Mouse (Mus musculus): ENCODE data around the gene Gm7347. TPM values are rescaled to one million over a fixed set of nuclear protein-coding genes. Genes with fewer than 3 reads are reported as not detected.
A peak's percentile ranks its signal among the peaks of the same experiment; 100 is the strongest.
"Not testable (repeated sequence)": the region's sequence is repeated elsewhere in the genome, so short reads cannot be mapped to it uniquely, and the experiment has no call there.

The Gm7347 gene
- polyA plus RNA-seq (2015; fragmentation: Nextera tagmentation; extraction: Ambion mirVana): not detected in 2 replicates

GRCm38 (mm10) chr5:26058481-26058880, at the start of gene Gm7347:
TSS of gene Gm7347 (minus strand) at chr5:26058581.
- H3K27ac ChIP-seq; H3K4me2 ChIP-seq; H3K36me3 ChIP-seq; H3K27me3 ChIP-seq; H3K4me1 ChIP-seq (replicated peaks); H3K4me3 ChIP-seq (replicated peaks); H3K9ac ChIP-seq; H3K9me3 ChIP-seq (replicated peaks); ATAC-seq (ENCODE audit: low read depth); DNase-seq: not testable (repeated sequence)
- no CpG with 5 or more reads among the region's 2 CpGs for WGBS (ENCODE audit: insufficient replicate concordance)

- H3K4me3 ChIP-seq (replicated peaks); ATAC-seq (ENCODE audit: low read depth); H3K9me3 ChIP-seq (replicated peaks); H3K9ac ChIP-seq; H3K36me3 ChIP-seq; H3K4me1 ChIP-seq (replicated peaks); DNase-seq; H3K27me3 ChIP-seq; H3K27ac ChIP-seq; H3K4me2 ChIP-seq: not testable (repeated sequence)
- no CpG with 5 or more reads among the region's 3 CpGs for WGBS (ENCODE audit: insufficient replicate concordance)
These were observed 46.9 kb upstream of the Gm7347 start, which contains the start of gene 5031410I06Rik for GRCm38 (mm10) chr5:26105262-26105661. TSS of gene 5031410I06Rik (minus strand) at chr5:26105362.

GRCm38 (mm10) chr5:26089191-26089590, 30.8 kb upstream of the Gm7347 start, which contains the start of gene Gm10471:
TSS of gene Gm10471 (minus strand) at chr5:26089291.
- not testable (repeated sequence) for H3K27ac ChIP-seq; H3K27me3 ChIP-seq; H3K9me3 ChIP-seq (replicated peaks); H3K4me1 ChIP-seq (replicated peaks); H3K4me2 ChIP-seq; H3K9ac ChIP-seq; H3K36me3 ChIP-seq; H3K4me3 ChIP-seq (replicated peaks); ATAC-seq (ENCODE audit: low read depth); DNase-seq
- 27% methylated on average over 1 of the region's 1 CpGs for WGBS (ENCODE audit: insufficient replicate concordance)

GRCm38 (mm10) chr5:26079023-26079422, 20.6 kb upstream of the Gm7347 start:
- not testable (repeated sequence) for H3K36me3 ChIP-seq; H3K9me3 ChIP-seq (replicated peaks); H3K4me3 ChIP-seq (replicated peaks); ATAC-seq (ENCODE audit: low read depth); H3K4me1 ChIP-seq (replicated peaks); DNase-seq; H3K9ac ChIP-seq; H3K27ac ChIP-seq; H3K4me2 ChIP-seq; H3K27me3 ChIP-seq

- Histone ChIP-seq H3K9me3 (replicated peaks) (no peaks in the 10 kb centered on the region), H3K4me3 (replicated peaks) (no peak overlapping the region), H3K9ac (no peak overlapping the region), H3K27me3 (no peaks in the 10 kb centered on the region), H3K27ac (no peak overlapping the region), H3K4me1 (replicated peaks) (no peaks in the 10 kb centered on the region), H3K36me3 (no peaks in the 10 kb centered on the region), H3K4me2 (no peak overlapping the region)
- ATAC-seq (ENCODE audit: low read depth) (no peak), DNase-seq (no peak)
- 68% methylated on average over 24 of the region's 24 CpGs for WGBS (ENCODE audit: insufficient replicate concordance)
These were observed 12.3 kb upstream of the Gm7347 start for GRCm38 (mm10) chr5:26070716-26071115.

GRCm38 (mm10) chr5:26039458-26039857, 18.9 kb downstream of the Gm7347 start, which contains the start of gene Speer4a:
TSS of gene Speer4a (minus strand) at chr5:26039558.
- not testable (repeated sequence) for ATAC-seq (ENCODE audit: low read depth)

GRCm38 (mm10) chr5:26022816-26023215, 35.6 kb downstream of the Gm7347 start, which contains the start of gene Gm5862:
TSS of gene Gm5862 (minus strand) at chr5:26022916.
- H3K9ac ChIP-seq; DNase-seq; ATAC-seq (ENCODE audit: low read depth); H3K9me3 ChIP-seq (replicated peaks); H3K36me3 ChIP-seq; H3K27ac ChIP-seq; H3K4me2 ChIP-seq; H3K4me3 ChIP-seq (replicated peaks); H3K4me1 ChIP-seq (replicated peaks); H3K27me3 ChIP-seq: not testable (repeated sequence)
- WGBS (ENCODE audit: insufficient replicate concordance): no CpG with 5 or more reads among the region's 3 CpGs

More at GRCm38 (mm10) chr5:26039458-26039857, 18.9 kb downstream of the Gm7347 start, which contains the start of gene Speer4a:
- H3K4me3 ChIP-seq (replicated peaks); H3K9ac ChIP-seq; H3K27me3 ChIP-seq; H3K9me3 ChIP-seq (replicated peaks); H3K4me2 ChIP-seq; H3K4me1 ChIP-seq (replicated peaks); DNase-seq; H3K36me3 ChIP-seq; H3K27ac ChIP-seq: not testable (repeated sequence)
- 49% methylated on average over 2 of the region's 2 CpGs for WGBS (ENCODE audit: insufficient replicate concordance)

GRCm38 (mm10) chr5:26007697-26008096, 50.7 kb downstream of the Gm7347 start:
- not testable (repeated sequence) for H3K27ac ChIP-seq; H3K27me3 ChIP-seq; H3K4me1 ChIP-seq (replicated peaks); H3K4me3 ChIP-seq (replicated peaks); ATAC-seq (ENCODE audit: low read depth); H3K36me3 ChIP-seq; H3K4me2 ChIP-seq; H3K9me3 ChIP-seq (replicated peaks); H3K9ac ChIP-seq; DNase-seq
- 39% methylated on average over 7 of the region's 7 CpGs for WGBS (ENCODE audit: insufficient replicate concordance)

- not testable (repeated sequence) for DNase-seq; H3K4me1 ChIP-seq (replicated peaks); H3K27ac ChIP-seq; H3K36me3 ChIP-seq; H3K27me3 ChIP-seq; H3K9ac ChIP-seq; H3K9me3 ChIP-seq (replicated peaks); ATAC-seq (ENCODE audit: low read depth)
- Histone ChIP-seq H3K4me2 (peak overlapping the region; percentile 39), H3K4me3 (replicated peaks) (peak overlapping the region; percentile 12)
- 17% methylated on average over 45 of the region's 45 CpGs for WGBS (ENCODE audit: insufficient replicate concordance)
These were observed 51.3 kb downstream of the Gm7347 start for GRCm38 (mm10) chr5:26006937-26007695.

- not testable (repeated sequence) for DNase-seq; ATAC-seq (ENCODE audit: low read depth); H3K4me1 ChIP-seq (replicated peaks); H3K4me3 ChIP-seq (replicated peaks); H3K27ac ChIP-seq; H3K27me3 ChIP-seq; H3K9ac ChIP-seq; H3K36me3 ChIP-seq; H3K4me2 ChIP-seq; H3K9me3 ChIP-seq (replicated peaks)
- 42% methylated on average over 1 of the region's 2 CpGs for WGBS (ENCODE audit: insufficient replicate concordance)
These were observed 53.7 kb downstream of the Gm7347 start, which contains the start of gene Gm1979 for GRCm38 (mm10) chr5:26004698-26005097. TSS of gene Gm1979 (minus strand) at chr5:26004798.

All from liver, embryonic 13.5 days (tissue).